Mouse (Mus musculus) liver (tissue): ENCODE measurements around the gene Dlk2.

Experiments used
- DNase-seq: peaks from one replicate; pipeline ENCODE4 v3.0.0-alpha.2; 2020; ENCODE audit warnings: mixed read lengths

Gene Dlk2

GRCm38 (mm10) chr17:46322046-46322823, 25.0 kb downstream of the Dlk2 start:
- no peak for DNase-seq

GRCm38 (mm10) chr17:46327413-46327905, 30.2 kb downstream of the Dlk2 start:
- DNase-seq, result no peak

- peak; percentile 97 for DNase-seq
Measured at GRCm38 (mm10) chr17:46327906-46328534, 30.8 kb downstream of the Dlk2 start, which contains the start of gene Abcc10. Gene Abcc10, minus strand, starts transcription at chr17:46328352.

GRCm38 (mm10) chr17:46328723-46329122, 31.5 kb downstream of the Dlk2 start:
- DNase-seq, result no peak

GRCm38 (mm10) chr17:46336475-46336874, 39.3 kb downstream of the Dlk2 start:
- no peak for DNase-seq

- DNase-seq, result no peak
Measured at GRCm38 (mm10) chr17:46341208-46341607, 44.0 kb downstream of the Dlk2 start.

- no peak for DNase-seq
Measured at GRCm38 (mm10) chr17:46351026-46351700, 53.9 kb downstream of the Dlk2 start.
